ENCODE assay signal across 12 mouse cellular contexts in the genomic region with DNA sequence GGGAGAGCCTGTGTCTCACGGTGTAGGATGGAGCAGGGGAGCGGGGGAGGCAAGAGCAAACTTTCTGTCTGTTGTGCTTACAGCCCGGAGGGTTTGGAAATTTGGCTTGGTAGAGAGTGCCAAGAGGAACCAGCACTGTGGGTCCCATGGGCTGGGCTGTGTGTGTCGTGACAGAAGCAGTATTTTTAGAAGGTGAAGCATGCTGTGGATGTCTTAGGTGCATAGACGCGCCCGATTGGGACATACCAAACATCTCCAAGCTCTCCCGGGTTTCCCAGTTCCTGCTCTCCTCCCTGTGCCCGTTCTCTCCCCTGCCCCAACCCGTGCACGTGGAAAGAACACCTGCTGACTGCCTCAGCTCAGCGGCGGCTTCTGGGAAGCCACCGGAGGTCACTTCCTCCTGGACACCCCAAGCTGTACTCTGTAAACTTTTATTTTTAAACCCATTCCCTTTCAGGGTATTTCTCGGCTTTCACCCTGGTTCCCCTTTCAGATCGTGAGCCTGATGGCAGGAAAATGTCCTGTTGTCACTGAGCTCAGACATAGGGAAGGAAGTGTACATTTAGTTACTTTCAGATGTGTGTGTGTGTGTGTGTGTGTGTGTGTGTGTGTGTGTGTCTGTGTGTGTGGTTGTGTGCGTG. TPM values are rescaled to one million over a fixed set of nuclear protein-coding genes. Genes with fewer than 3 reads are reported as not detected.
DNase-seq lines count a peak whose midpoint lies in the region; ATAC-seq lines count a peak whose summit lies in the region.
"Had no signal": no experiment of that assay in that cellular context is flagged by ENCODE, and none has a peak within 500 bp of the region (broad histone marks: within the 10 kb centered on the region; RNA-seq: fewer than 3 reads in every experiment).

No protein-coding gene starts in this region.

- no peak for DNase-seq in kidney, postnatal 10 days
- DNase-seq in B cell, adult 2 months, result peak; percentile 71 to 72
- no peak for DNase-seq in frontal cortex, adult 2 months (ENCODE audit: extremely low spot score in 1 of 2, low spot score in 1 of 2)
- no peak for DNase-seq in embryo, embryonic 10 days (ENCODE audit: low spot score)
- no peak for DNase-seq in thymus, postnatal 25 days
- DNase-seq: cerebellum, postnatal 10 days; thymus, postnatal 14 days had no signal

- H3K27me3 ChIP-seq in kidney, embryonic 16.5 days (ENCODE audit: insufficient read depth, low read length), result no peaks in the 10 kb centered on the region
- H3K27me3 ChIP-seq: limb, embryonic 13.5 days had no signal

- H3K4me3 ChIP-seq in kidney, embryonic 16.5 days (ENCODE audit: low read length), result no peak overlapping the region
- no peak overlapping the region for H3K4me3 ChIP-seq in macrophage (ENCODE audit: inconsistent target)
- H3K4me3 ChIP-seq: limb, embryonic 13.5 days; midbrain, embryonic 13.5 days had no signal

- no peaks in the 10 kb centered on the region for H3K9me3 ChIP-seq in kidney, embryonic 16.5 days (ENCODE audit: low read length)
- H3K9me3 ChIP-seq: limb, embryonic 13.5 days; midbrain, embryonic 13.5 days had no signal

- H3K79me2 ChIP-seq in macrophage (ENCODE audit: inconsistent target), result no peaks in the 10 kb centered on the region

- H3K4me1 ChIP-seq in kidney, embryonic 16.5 days (ENCODE audit: insufficient read depth, low read length), result peaks cover 57% of the 10 kb centered on the region

- 40% methylated on average over 17 of the region's 17 CpGs for WGBS in kidney, embryonic 16.5 days
- WGBS in macrophage (ENCODE audit: missing documents), result 4% methylated on average over 16 of the region's 17 CpGs

- no peak overlapping the region for H3K27ac ChIP-seq in kidney, embryonic 16.5 days (ENCODE audit: low read length)
- H3K27ac ChIP-seq in macrophage, result peak overlapping the region; percentile 78
- H3K27ac ChIP-seq: limb, embryonic 13.5 days; midbrain, embryonic 13.5 days had no signal

- H3K9ac ChIP-seq in kidney, embryonic 16.5 days (replicated peaks; ENCODE audit: low read length), result 0 out of 2 replicates have a peak overlapping the region, but pooled peaks have one; percentile 15
- H3K9ac ChIP-seq: limb, embryonic 13.5 days; midbrain, embryonic 13.5 days had no signal

- H3K36me3 ChIP-seq in kidney, embryonic 16.5 days (ENCODE audit: insufficient read depth, low read length), result no peaks in the 10 kb centered on the region
- H3K36me3 ChIP-seq in macrophage (ENCODE audit: inconsistent target), result no peaks in the 10 kb centered on the region
- H3K36me3 ChIP-seq: limb, embryonic 13.5 days; midbrain, embryonic 13.5 days had no signal

- ATAC-seq in kidney, embryonic 16.5 days (ENCODE audit: low FRiP score, low TSS enrichment), result no peak
- ATAC-seq in common myeloid progenitor, adult 5-6 weeks (replicated peaks; ENCODE audit: low read depth, poor library complexity, severe bottlenecking), result peak; percentile 14; the same call in 1 of the 2 replicates
- ATAC-seq: midbrain, embryonic 13.5 days had no signal

- no peak overlapping the region for H3K4me2 ChIP-seq in kidney, embryonic 16.5 days (replicated peaks; ENCODE audit: low read depth, low read length)
- H3K4me2 ChIP-seq: limb, embryonic 13.5 days; midbrain, embryonic 13.5 days had no signal

RNA-seq across cellular contexts. Expression of a gene that starts 10.0 kb away (rescaled TPM):
- 14.6 and 15.9 TPM in 2 replicates for polyA plus RNA-seq in kidney, embryonic 16.5 days (2015; fragmentation: Nextera tagmentation; extraction: Ambion mirVana)
- total RNA-seq in common myeloid progenitor, adult 5-6 weeks (2017), result 8.3 and 10.4 TPM in 2 replicates
- total RNA-seq in macrophage (2018; cell fraction: chromatin; rRNA removed), result 100 to 1,000 TPM in 18 of 26 experiments, 10 to 100 TPM in 5, 1 to 10 TPM in 3; 3.6 to 749 (median 239) TPM
- 1,000 to 10,000 TPM in 3 of 26 experiments, 100 to 1,000 TPM in 15, 10 to 100 TPM in 6, 1 to 10 TPM in 2; 3.4 to 1,133 (median 302) TPM for total RNA-seq in macrophage (2018; cell fraction: cytosol; rRNA removed)
- total RNA-seq in macrophage (2018; cell fraction: nucleus; rRNA removed), result 1,000 to 10,000 TPM in 2 of 26 experiments, 100 to 1,000 TPM in 17, 10 to 100 TPM in 6, 1 to 10 TPM in 1; 3.2 to 1,503 (median 563) TPM
- polyA plus RNA-seq in macrophage (2018), result 2.0 to 6.9 TPM (median 2.3 TPM) in 3 replicates
- 4.5 and 5.8 TPM in 2 replicates for polyA plus RNA-seq in frontal cortex, adult 2 months (2012; rRNA removed)

RNA-seq across cellular contexts. Expression of a gene that starts 26.2 kb away (rescaled TPM):
- polyA plus RNA-seq in kidney, embryonic 16.5 days (2015; fragmentation: Nextera tagmentation; extraction: Ambion mirVana), result 37.5 and 41.8 TPM in 2 replicates
- 6.8 and 11.7 TPM in 2 replicates for total RNA-seq in common myeloid progenitor, adult 5-6 weeks (2017)
- 100 to 1,000 TPM; 115 to 839 (median 194) TPM for total RNA-seq in macrophage (2018; cell fraction: chromatin; rRNA removed)
- 10 to 100 TPM; 18.3 to 57.3 (median 29.4) TPM for total RNA-seq in macrophage (2018; cell fraction: cytosol; rRNA removed)
- total RNA-seq in macrophage (2018; cell fraction: nucleus; rRNA removed), result 100 to 1,000 TPM in 16 of 26 experiments, 10 to 100 TPM in 10; 65.7 to 895 (median 111) TPM
- 12.0 to 40.0 TPM (median 28.0 TPM) in 3 replicates for polyA plus RNA-seq in macrophage (2018)
- 69.6 and 74.3 TPM in 2 replicates for polyA plus RNA-seq in frontal cortex, adult 2 months (2012; rRNA removed)

Comparison
In these comparisons a context has a peak if more than half of its experiments do, and no peak if none do; other contexts are left out.
1. DNase-seq: peak in B cell, adult 2 months (2 of 2); none in kidney, postnatal 10 days (single experiment), frontal cortex, adult 2 months (0 of 2), embryo, embryonic 10 days (single experiment) and thymus, postnatal 25 days (single experiment).